Mouse (Mus musculus): Measurements from ENCODE around the gene Pwp2.
"Not testable (repeated sequence)": the region's sequence is repeated elsewhere in the genome, so short reads cannot be mapped to it uniquely, and the experiment has no call there.

Pwp2 gene

GRCm38 (mm10) chr10:78140843-78141242 lies 44.1 kb downstream of the Pwp2 start:
- DNase-seq (ENCODE audit: low read depth, low spot score): no peak

GRCm38 (mm10) chr10:78140251-78140600 lies 44.7 kb downstream of the Pwp2 start:
- no peak for DNase-seq (ENCODE audit: low read depth, low spot score)

GRCm38 (mm10) chr10:78139572-78140250 lies 45.2 kb downstream of the Pwp2 start:
- no peak for DNase-seq (ENCODE audit: low read depth, low spot score)

GRCm38 (mm10) chr10:78138812-78139523 lies 46.0 kb downstream of the Pwp2 start:
- DNase-seq (ENCODE audit: low read depth, low spot score): no peak

GRCm38 (mm10) chr10:78137191-78137590 lies 47.8 kb downstream of the Pwp2 start:
- DNase-seq (ENCODE audit: low read depth, low spot score): no peak

- no peak for DNase-seq (ENCODE audit: low read depth, low spot score)
Measured at GRCm38 (mm10) chr10:78135947-78136346, 49.0 kb downstream of the Pwp2 start.

- peak; percentile 47 for DNase-seq (ENCODE audit: low read depth, low spot score)
Measured at GRCm38 (mm10) chr10:78134975-78135798, 49.8 kb downstream of the Pwp2 start.

- DNase-seq (ENCODE audit: low read depth, low spot score): peak; percentile 49
Measured at GRCm38 (mm10) chr10:78134400-78134799, 50.5 kb downstream of the Pwp2 start.

GRCm38 (mm10) chr10:78129998-78130397 lies 55.0 kb downstream of the Pwp2 start:
- DNase-seq (ENCODE audit: low read depth, low spot score): no peak

- no peak for DNase-seq (ENCODE audit: low read depth, low spot score)
Measured at GRCm38 (mm10) chr10:78129423-78129822, 55.5 kb downstream of the Pwp2 start.

GRCm38 (mm10) chr10:78128647-78129046 lies 56.3 kb downstream of the Pwp2 start:
- no peak for DNase-seq (ENCODE audit: low read depth, low spot score)

GRCm38 (mm10) chr10:78127931-78128330 lies 57.0 kb downstream of the Pwp2 start:
- no peak for DNase-seq (ENCODE audit: low read depth, low spot score)

GRCm38 (mm10) chr10:78127046-78127870 lies 57.7 kb downstream of the Pwp2 start:
- no peak for DNase-seq (ENCODE audit: low read depth, low spot score)

GRCm38 (mm10) chr10:78126311-78126710 lies 58.6 kb downstream of the Pwp2 start:
- DNase-seq (ENCODE audit: low read depth, low spot score): peak; percentile 29

GRCm38 (mm10) chr10:78125061-78125460 lies 59.9 kb downstream of the Pwp2 start:
- peak; percentile 28 for DNase-seq (ENCODE audit: low read depth, low spot score)

- not testable (repeated sequence) for DNase-seq (ENCODE audit: low read depth, low spot score)
Measured at GRCm38 (mm10) chr10:78124137-78124536, 60.8 kb downstream of the Pwp2 start.
